Mouse (Mus musculus) heart, adult 2 months (tissue): Measurements from ENCODE around the gene Ralb.

Experiments used
- CTCF ChIP-seq: fragments of 200-600 bp; IDR thresholded peaks from 2 replicates; pipeline ENCODE4 v1.8.1; 2022; ENCODE audit warnings: antibody characterized with exemption, mild to moderate bottlenecking, moderate library complexity
- EP300 ChIP-seq: fragments of 200-500 bp; IDR thresholded peaks from 2 replicates; pipeline ENCODE4 v1.6.1; 2011; ENCODE audit warnings: low read depth, low read length, control low read depth; ENCODE audit not compliant: insufficient read depth
- POLR2A ChIP-seq: fragments of 200-500 bp; IDR thresholded peaks from 2 replicates; pipeline ENCODE4 v1.6.1; 2011; ENCODE audit warnings: mild to moderate bottlenecking, low read depth, low read length, control low read depth; ENCODE audit not compliant: insufficient read depth

GRCm38 (mm10) chr1:119501881-119502280 is 2.7 kb downstream of the Ralb start:
- no peak for TF ChIP-seq CTCF
- TF ChIP-seq POLR2A = no peak
- TF ChIP-seq EP300 = no peak
